Mouse (Mus musculus): ENCODE results near the gene Gm14496.
"Not testable (repeated sequence)": the region's sequence is repeated elsewhere in the genome, so short reads cannot be mapped to it uniquely, and the experiment has no call there.

Gm14496 gene

GRCm38 (mm10) chr2:181990829-181991228 lies at the start of gene Gm14496:
TSS of gene Gm14496 (plus strand) at chr2:181991129.
- no peak for DNase-seq (ENCODE audit: low read depth, low spot score)

- not testable (repeated sequence) for DNase-seq (ENCODE audit: low read depth, low spot score)
Observed at GRCm38 (mm10) chr2:181952747-181953680, 37.9 kb upstream of the Gm14496 start.

- no peak for DNase-seq (ENCODE audit: low read depth, low spot score)
Observed at GRCm38 (mm10) chr2:181968395-181968794, 22.5 kb upstream of the Gm14496 start.

- no peak for DNase-seq (ENCODE audit: low read depth, low spot score)
Observed at GRCm38 (mm10) chr2:181969187-181969586, 21.7 kb upstream of the Gm14496 start.

GRCm38 (mm10) chr2:181981969-181982368 lies 9.0 kb upstream of the Gm14496 start:
- not testable (repeated sequence) for DNase-seq (ENCODE audit: low read depth, low spot score)

Measured in brain, embryonic 18.5 days (tissue).